Mouse (Mus musculus) splenic B cell, adult 2 months (primary cell): Measurements from ENCODE around the gene Furin.

ENCODE experiments used
- DNase-seq: peaks from one replicate; pipeline ENCODE4 v3.0.0-alpha.2; 2011; ENCODE audit warnings: low read depth, low spot score
- H3K27me3 ChIP-seq: 2 replicates; pipeline ENCODE4 v1.6.1; 2012; ENCODE audit warnings: mild to moderate bottlenecking, low read length, moderate library complexity, mixed read lengths; ENCODE audit not compliant: control insufficient read depth, poor library complexity, insufficient read depth, severe bottlenecking
- H3K36me3 ChIP-seq: 2 replicates; pipeline ENCODE4 v1.6.1; 2012; ENCODE audit warnings: mild to moderate bottlenecking, low read length, moderate library complexity, mixed read lengths; ENCODE audit not compliant: control insufficient read depth, poor library complexity, insufficient read depth, severe bottlenecking

Gene Furin

GRCm38 (mm10) chr7:80416969-80417368, 11.7 kb upstream of the Furin start:
- peak; percentile 24 for DNase-seq
- no peaks in the 10 kb centered on the region for H3K36me3 ChIP-seq

GRCm38 (mm10) chr7:80414303-80414855, 9.1 kb upstream of the Furin start:
- no peaks in the 10 kb centered on the region for H3K27me3 ChIP-seq
- H3K36me3 ChIP-seq = no peaks in the 10 kb centered on the region
- DNase-seq = no peak

More at GRCm38 (mm10) chr7:80416969-80417368, 11.7 kb upstream of the Furin start:
- H3K27me3 ChIP-seq = no peaks in the 10 kb centered on the region

- Histone ChIP-seq H3K36me3 (no peaks in the 10 kb centered on the region), H3K27me3 (no peaks in the 10 kb centered on the region)
- DNase-seq = no peak
Measured at GRCm38 (mm10) chr7:80413512-80414302, 8.5 kb upstream of the Furin start.

DNA sequence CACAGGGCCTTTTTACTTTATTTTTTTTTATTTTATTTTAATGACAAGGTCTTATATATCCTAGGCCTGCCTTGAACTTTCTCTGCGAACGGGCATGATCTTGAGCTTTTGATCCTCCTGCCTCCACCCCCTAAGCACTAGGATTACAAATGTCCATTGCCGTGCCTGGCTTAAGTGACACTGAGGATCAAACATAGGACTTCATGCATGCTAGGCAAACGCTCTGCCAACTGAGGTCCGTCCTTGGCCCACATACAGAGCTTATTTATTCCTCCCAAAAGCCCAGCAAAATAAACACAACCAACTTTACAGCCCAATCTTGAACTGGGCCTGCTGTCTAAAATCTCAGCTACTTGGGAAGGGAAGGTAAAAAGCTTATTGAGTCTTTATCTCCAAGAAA, 7.5 kb upstream of the Furin start:
- H3K36me3 ChIP-seq = no peaks in the 10 kb centered on the region
- no peak for DNase-seq
- H3K27me3 ChIP-seq = no peaks in the 10 kb centered on the region

DNA sequence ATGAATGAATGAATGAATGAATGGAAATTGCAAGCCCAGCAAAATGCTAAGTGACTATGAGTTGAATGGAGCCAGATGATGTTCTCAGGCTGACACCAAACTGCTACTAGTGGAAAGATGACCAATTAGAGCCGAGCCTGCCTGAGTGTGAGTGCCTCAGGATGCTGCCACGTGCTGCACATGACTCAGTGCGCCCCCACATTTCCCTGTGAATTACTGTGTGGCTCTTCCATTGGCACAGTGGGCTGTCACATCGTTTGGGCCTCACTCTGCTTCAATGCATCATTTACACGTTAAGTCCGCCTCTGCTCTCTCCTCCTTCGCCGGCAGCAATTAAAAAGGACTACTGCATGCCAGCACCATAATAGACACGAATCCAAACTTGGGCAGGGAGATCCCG, 7.0 kb upstream of the Furin start:
- H3K27me3 ChIP-seq = no peaks in the 10 kb centered on the region
- DNase-seq = no peak
- H3K36me3 ChIP-seq = no peaks in the 10 kb centered on the region

DNA sequence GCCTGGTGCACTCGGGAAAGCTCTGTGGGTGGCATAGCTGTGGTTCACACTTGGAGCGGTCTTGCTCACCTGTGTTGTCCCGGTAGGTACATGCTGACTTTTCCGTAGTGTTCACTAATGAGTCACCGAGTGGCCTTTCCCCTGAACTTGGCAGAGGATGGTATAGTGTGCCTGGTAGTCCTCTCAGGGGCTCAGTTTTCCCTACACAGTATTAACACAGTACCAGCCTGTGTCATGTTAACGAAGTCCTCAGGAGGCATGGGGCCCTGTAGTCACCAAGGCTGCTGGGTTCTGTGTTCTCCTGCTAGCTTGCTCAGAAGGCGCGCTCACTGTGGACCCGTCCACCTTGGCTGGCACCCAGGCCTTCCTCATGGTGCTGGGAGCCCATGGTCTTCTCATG, 5.1 kb upstream of the Furin start:
- H3K27me3 ChIP-seq = no peaks in the 10 kb centered on the region
- DNase-seq = no peak
- H3K36me3 ChIP-seq = no peaks in the 10 kb centered on the region

GRCm38 (mm10) chr7:80407712-80408111, 2.5 kb upstream of the Furin start:
- no peak for DNase-seq
- H3K27me3 ChIP-seq = no peaks in the 10 kb centered on the region
- H3K36me3 ChIP-seq = no peaks in the 10 kb centered on the region

DNA sequence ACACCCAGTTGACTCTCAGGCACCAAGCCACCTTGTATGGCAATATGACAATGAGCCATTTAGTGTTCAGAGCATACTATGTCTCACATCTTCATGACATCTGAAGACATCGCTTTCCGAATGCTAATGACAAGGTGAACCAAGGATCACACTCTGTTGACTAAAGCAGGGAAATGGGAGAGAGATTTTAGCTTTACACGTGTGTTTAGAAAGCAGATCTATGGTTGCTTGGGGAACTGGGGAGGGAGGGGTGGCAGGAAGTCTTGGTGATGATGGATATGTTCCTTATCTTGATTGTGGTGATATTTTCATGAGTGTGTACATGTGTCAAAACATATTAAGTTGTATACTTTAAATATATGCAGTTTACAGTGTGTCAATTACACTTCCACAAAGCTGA, 950 bp upstream of the Furin start:
- H3K27me3 ChIP-seq = no peaks in the 10 kb centered on the region
- H3K36me3 ChIP-seq = no peaks in the 10 kb centered on the region
- DNase-seq = no peak

GRCm38 (mm10) chr7:80404101-80404894, 938 bp downstream of the Furin start:
- Histone ChIP-seq H3K36me3 (no peaks in the 10 kb centered on the region), H3K27me3 (no peaks in the 10 kb centered on the region)
- DNase-seq = peak; percentile 49

DNA sequence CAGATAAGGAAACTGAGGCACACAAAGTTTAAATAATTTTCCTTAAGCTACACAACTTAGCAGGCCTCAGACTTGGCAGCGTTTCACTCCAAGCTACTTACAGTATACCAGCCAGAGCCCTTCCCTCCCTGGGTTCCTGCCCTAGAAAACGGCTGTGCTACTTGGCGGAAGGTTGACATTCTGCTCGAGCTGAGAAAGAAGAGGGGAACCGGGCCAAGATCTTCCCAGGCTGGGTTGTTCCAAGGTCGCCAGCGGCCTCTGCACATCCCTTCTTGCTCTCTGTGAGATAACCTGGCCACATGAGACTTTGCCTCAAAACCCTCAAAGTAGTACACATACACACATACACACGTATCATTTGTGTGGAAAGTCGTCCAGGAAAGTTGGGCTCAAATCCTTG, 1.7 kb downstream of the Furin start:
- H3K36me3 ChIP-seq = no peaks in the 10 kb centered on the region
- no peak for DNase-seq
- no peaks in the 10 kb centered on the region for H3K27me3 ChIP-seq

DNA sequence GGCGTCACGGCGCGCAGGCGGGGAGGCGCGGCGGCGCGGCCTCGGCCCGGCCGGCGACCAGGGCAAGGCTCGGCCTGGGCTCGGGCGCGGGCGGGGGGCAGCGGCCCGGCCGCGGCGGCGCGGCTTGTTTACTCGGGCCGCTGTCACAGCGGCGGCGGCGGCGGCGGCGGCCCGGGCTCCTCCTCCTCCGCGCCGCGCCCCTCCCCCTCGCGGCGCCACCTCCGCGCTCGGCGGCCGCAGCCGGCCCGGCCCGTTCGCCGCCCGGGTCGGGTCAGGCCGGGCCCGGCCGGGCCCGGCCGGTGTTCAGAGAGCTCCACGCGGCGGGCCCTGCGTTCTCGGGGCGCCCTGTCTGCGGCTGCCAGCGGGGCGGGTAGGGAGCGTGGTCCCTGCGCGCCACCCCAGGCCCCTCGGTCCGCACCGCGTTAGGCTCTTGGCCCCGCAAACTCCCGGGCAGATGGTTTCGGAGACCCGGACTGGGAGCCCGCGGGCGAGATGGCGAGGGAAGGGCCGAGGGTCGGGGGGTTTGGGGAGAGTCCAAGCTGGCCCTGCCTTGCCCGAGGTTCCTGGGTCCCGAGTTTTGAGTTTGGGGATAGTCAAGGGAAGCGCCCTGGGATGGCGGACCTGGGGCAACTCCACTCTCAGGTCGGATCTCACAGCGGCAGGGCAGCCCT, 2.5 kb downstream of the Furin start:
- Histone ChIP-seq H3K27me3 (no peaks in the 10 kb centered on the region), H3K36me3 (no peaks in the 10 kb centered on the region)
- DNase-seq = peak; percentile 68

DNA sequence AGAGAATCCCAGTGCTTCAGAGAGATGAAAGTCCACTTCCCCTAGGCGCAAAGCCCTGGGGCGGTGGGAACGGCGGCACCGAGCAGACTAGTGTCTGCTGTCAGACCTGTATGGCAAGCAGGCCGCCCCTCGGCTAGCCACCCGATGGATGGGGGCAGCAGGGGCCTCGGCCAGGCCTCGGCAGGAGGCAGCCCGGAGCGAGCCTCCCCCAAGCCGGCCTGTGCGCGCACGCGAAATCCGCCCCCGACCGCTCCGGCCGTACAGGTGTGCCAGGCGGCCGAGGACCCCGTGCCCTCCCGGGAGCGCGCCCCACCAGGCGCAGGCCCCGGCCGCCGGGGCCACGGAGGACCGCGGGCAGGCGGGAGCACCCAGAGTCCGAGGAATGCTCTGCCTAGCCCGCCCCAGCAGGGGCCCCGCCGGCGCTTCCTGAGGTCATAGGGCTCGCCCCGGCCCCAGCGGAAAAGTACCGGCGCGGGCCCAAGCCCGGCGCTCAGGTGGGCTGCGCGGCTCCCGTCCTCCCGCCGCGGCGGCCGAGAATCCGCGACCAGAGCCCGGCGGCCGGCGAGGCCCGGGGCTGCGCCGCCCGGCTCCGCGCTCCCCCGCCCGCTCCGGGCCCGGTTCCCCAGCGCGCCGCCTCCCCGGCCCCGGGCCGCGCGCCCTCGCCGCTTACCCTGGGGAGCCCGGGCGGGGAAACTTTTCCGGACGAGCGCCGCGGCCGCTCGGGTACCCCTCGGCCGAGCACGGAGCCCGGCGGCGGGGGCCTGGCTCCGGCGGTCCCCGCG, 3.2 kb downstream of the Furin start:
- Histone ChIP-seq H3K36me3 (no peaks in the 10 kb centered on the region), H3K27me3 (no peaks in the 10 kb centered on the region)
- DNase-seq = peak; percentile 50

DNA sequence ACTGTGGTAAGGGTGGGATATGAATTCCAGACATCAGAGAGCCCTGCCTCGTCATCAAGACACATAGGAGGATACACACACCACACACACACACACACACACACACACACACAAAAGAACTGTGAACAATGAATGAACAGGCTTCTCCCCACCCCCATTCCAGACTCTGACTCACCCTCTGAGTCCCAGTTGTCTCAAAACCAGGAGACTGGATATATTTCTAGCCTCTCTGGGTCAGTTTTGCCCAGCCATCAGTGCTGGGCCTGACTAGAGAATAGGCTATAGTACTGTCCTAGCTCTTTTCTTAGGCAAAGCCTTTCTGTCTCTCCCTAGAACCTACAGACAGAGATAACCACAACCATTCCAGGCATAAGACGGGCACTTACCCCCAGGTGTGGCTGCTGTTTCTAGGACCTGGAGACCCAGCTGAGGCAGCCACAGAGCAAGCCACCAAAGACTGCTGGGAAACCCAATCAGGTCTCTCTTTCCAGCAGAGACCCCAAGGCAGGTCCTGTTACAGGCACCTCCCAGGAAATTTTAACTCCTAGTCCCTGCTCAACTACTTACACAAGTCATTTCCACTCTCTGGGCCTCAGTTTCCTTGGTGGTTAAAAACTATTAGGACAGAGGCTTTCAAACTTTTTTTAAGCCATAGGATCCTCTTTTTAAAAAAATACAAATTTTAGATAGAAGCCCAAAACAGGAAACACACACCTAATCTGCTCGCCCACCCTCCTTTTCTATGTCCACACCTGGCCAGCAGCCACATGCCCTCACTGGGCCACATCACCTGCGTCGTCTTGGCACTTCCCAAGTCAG, 4.0 kb downstream of the Furin start:
- DNase-seq = no peak
- Histone ChIP-seq H3K27me3 (no peaks in the 10 kb centered on the region), H3K36me3 (peaks cover 2% of the 10 kb centered on the region; the same call in 1 of the 2 replicates)
